Mouse (Mus musculus) MEL (cell line): Measurements from ENCODE around the gene Gm6309.

ENCODE experiments used
- BHLHE40 ChIP-seq: IDR thresholded peaks from 2 replicates; pipeline ENCODE4 v1.6.1; 2012; ENCODE audit warnings: low read depth, mild to moderate bottlenecking, inconsistent platforms, low read length, improper control_type of control experiment, borderline replicate concordance
- CTCF ChIP-seq, 3 experiments: IDR thresholded peaks in 2 of 3; conservative IDR thresholded peaks in 1 of 3; 2 replicates each; pipeline ENCODE4 v1.5.1; 2011 to 2012; ENCODE audit warnings: low read length in 3 of 3, low read depth in 2 of 3, mild to moderate bottlenecking in 2 of 3, improper control_type of control experiment in 1 of 3, inconsistent platforms in 1 of 3, mixed read lengths in 1 of 3, moderate library complexity in 1 of 3; ENCODE audit not compliant: control insufficient read depth in 1 of 3, insufficient read depth in 1 of 3, poor library complexity in 1 of 3, severe bottlenecking in 1 of 3
- EP300 ChIP-seq, 2 experiments: IDR thresholded peaks; 2 replicates each; pipeline ENCODE4 v1.6.1; 2011; ENCODE audit warnings: improper control_type of control experiment in 2 of 2, low read length in 2 of 2, low read depth in 1 of 2, mild to moderate bottlenecking in 1 of 2
- MAZ ChIP-seq: IDR thresholded peaks from 2 replicates; pipeline ENCODE4 v1.6.1; 2012; ENCODE audit warnings: low read depth, mild to moderate bottlenecking, inconsistent platforms, low read length, improper control_type of control experiment
- MYC ChIP-seq: IDR thresholded peaks from 2 replicates; pipeline ENCODE4 v1.6.1; 2011; ENCODE audit warnings: low read depth, mild to moderate bottlenecking, low read length, improper control_type of control experiment, moderate library complexity
- NELFE ChIP-seq: IDR thresholded peaks from 2 replicates; pipeline ENCODE4 v1.6.1; 2011; ENCODE audit warnings: low read depth, low read length, improper control_type of control experiment
- POLR2A ChIP-seq, 2 experiments: IDR thresholded peaks; 2 replicates each; pipeline ENCODE4 v1.6.1; 2011 to 2012; ENCODE audit warnings: low read length in 2 of 2, mild to moderate bottlenecking in 2 of 2, control low read depth in 1 of 2, improper control_type of control experiment in 1 of 2, low read depth in 1 of 2, moderate library complexity in 1 of 2; ENCODE audit not compliant: control insufficient read depth in 1 of 2, insufficient read depth in 1 of 2, poor library complexity in 1 of 2
- POLR2AphosphoS2 ChIP-seq: IDR thresholded peaks from 2 replicates; pipeline ENCODE4 v1.6.1; 2011; ENCODE audit warnings: low read length, improper control_type of control experiment
- RAD21 ChIP-seq: IDR thresholded peaks from 2 replicates; pipeline ENCODE4 v1.6.1; 2011; ENCODE audit warnings: mild to moderate bottlenecking, low read depth, low read length, improper control_type of control experiment
- SMC3 ChIP-seq: IDR thresholded peaks from 2 replicates; pipeline ENCODE4 v1.6.1; 2011; ENCODE audit warnings: low read depth, low read length, improper control_type of control experiment
- TAL1 ChIP-seq: IDR thresholded peaks from 2 replicates; pipeline ENCODE4 v1.6.1; 2012; ENCODE audit warnings: mild to moderate bottlenecking, inconsistent platforms, low read length, moderate library complexity, mixed read lengths
- TCF12 ChIP-seq: IDR thresholded peaks from 2 replicates; pipeline ENCODE4 v1.6.1; 2014; ENCODE audit warnings: low read depth, mild to moderate bottlenecking, inconsistent platforms, low read length, improper control_type of control experiment, moderate library complexity
- UBTF ChIP-seq: IDR thresholded peaks from 2 replicates; pipeline ENCODE4 v1.6.1; 2012; ENCODE audit warnings: low read depth, mild to moderate bottlenecking, inconsistent platforms, low read length, improper control_type of control experiment, moderate library complexity, borderline replicate concordance; ENCODE audit not compliant: insufficient read depth

GRCm38 (mm10) chr5:146205537-146205936 is 35.0 kb upstream of the Gm6309 start:
- TF ChIP-seq EP300 (IDR thresholded peaks at IDR 0.05; ENCODE audit: low read depth in 1 of 2, low read length in 2 of 2): no peak
- TF ChIP-seq CTCF (IDR thresholded peaks at IDR 0.05 in 2 of 3, conservative IDR thresholded peaks at IDR 0.05 in 1 of 3; ENCODE audit: control insufficient read depth in 1 of 3, insufficient read depth in 1 of 3, low read depth in 2 of 3, low read length in 3 of 3, poor library complexity in 1 of 3, severe bottlenecking in 1 of 3): no peak
- no peak for TF ChIP-seq SMC3
- no peak for TF ChIP-seq TCF12
- no peak for TF ChIP-seq UBTF
- TF ChIP-seq TAL1: no peak
- TF ChIP-seq POLR2AphosphoS2: no peak
- no peak for TF ChIP-seq RAD21
- no peak for TF ChIP-seq POLR2A (IDR thresholded peaks at IDR 0.05; ENCODE audit: control insufficient read depth in 1 of 2, insufficient read depth in 1 of 2, low read depth in 1 of 2, low read length in 2 of 2, poor library complexity in 1 of 2)
- no peak for TF ChIP-seq MYC
- TF ChIP-seq BHLHE40: no peak
- TF ChIP-seq NELFE: no peak
- TF ChIP-seq MAZ: no peak
